Comparison of ENCODE assay signal across 9 mouse cellular contexts in genomic region chr9:66787821-66788220, GRCm38 (mm10). TPM values are rescaled to one million over a fixed set of nuclear protein-coding genes. Genes with fewer than 3 reads are reported as not detected.
DNase-seq lines count a peak whose midpoint lies in the region; ATAC-seq and TF ChIP-seq lines count a peak whose summit lies in the region.
"Had no signal": no experiment of that assay in that cellular context is flagged by ENCODE, and none has a peak within 500 bp of the region (broad histone marks: within the 10 kb centered on the region; RNA-seq: fewer than 3 reads in every experiment).

No protein-coding gene starts in this region.

- no peak overlapping the region for H3K27ac ChIP-seq in hindbrain, embryonic 11.5 days (ENCODE audit: low read depth, low read length)
- no peak overlapping the region for H3K27ac ChIP-seq in hindbrain, embryonic 12.5 days
- no peak overlapping the region for H3K27ac ChIP-seq in thymus, adult 2 months (ENCODE audit: control insufficient read depth, insufficient read depth, low read length)
- H3K27ac ChIP-seq: limb, embryonic 12.5 days had no signal

- H3K36me3 ChIP-seq in hindbrain, embryonic 11.5 days (ENCODE audit: control insufficient read depth, insufficient read depth, low read length), result 0 out of 2 replicates have a peak, but pooled peaks cover 2% of the 10 kb centered on the region
- H3K36me3 ChIP-seq in hindbrain, embryonic 12.5 days, result peaks cover 15% of the 10 kb centered on the region
- H3K36me3 ChIP-seq in thymus, adult 2 months (ENCODE audit: control insufficient read depth, insufficient read depth, low read length), result no peaks in the 10 kb centered on the region

- TF ChIP-seq CTCF in thymus, adult 2 months (IDR thresholded peaks at IDR 0.05; ENCODE audit: borderline replicate concordance, control insufficient read depth, extremely low read depth, insufficient read depth, low read length, poor library complexity), result no peak

- ATAC-seq in hindbrain, embryonic 11.5 days (ENCODE audit: low FRiP score), result no peak
- no peak for ATAC-seq in hindbrain, embryonic 12.5 days (ENCODE audit: low FRiP score)

- H3K27me3 ChIP-seq in hindbrain, embryonic 11.5 days (ENCODE audit: control insufficient read depth, insufficient read depth, low read length), result no peaks in the 10 kb centered on the region
- H3K27me3 ChIP-seq in hindbrain, embryonic 12.5 days, result no peaks in the 10 kb centered on the region
- no peaks in the 10 kb centered on the region for H3K27me3 ChIP-seq in thymus, adult 2 months (ENCODE audit: control insufficient read depth, insufficient read depth, low read length)
- H3K27me3 ChIP-seq: limb, embryonic 12.5 days had no signal

- no peak overlapping the region for H3K4me2 ChIP-seq in hindbrain, embryonic 11.5 days (replicated peaks; ENCODE audit: low read depth, low read length)
- no peak overlapping the region for H3K4me2 ChIP-seq in hindbrain, embryonic 12.5 days (replicated peaks)
- H3K4me2 ChIP-seq: limb, embryonic 12.5 days had no signal

- H3K9me3 ChIP-seq in hindbrain, embryonic 11.5 days (ENCODE audit: control insufficient read depth, low read length), result no peaks in the 10 kb centered on the region
- H3K9me3 ChIP-seq in hindbrain, embryonic 12.5 days (replicated peaks), result no peaks in the 10 kb centered on the region
- H3K9me3 ChIP-seq: limb, embryonic 12.5 days had no signal

- DNase-seq in hindbrain, embryonic 11.5 days (ENCODE audit: low spot score), result peak; percentile 55
- peak; percentile 16 for DNase-seq in thymus, adult 2 months
- DNase-seq in thymus, postnatal 4 days, result no peak
- peak; percentile 43 to 63 for DNase-seq in cerebellum, postnatal 14 days
- DNase-seq in telencephalon, adult 2 months (ENCODE audit: low read depth, low spot score), result peak; percentile 58
- DNase-seq in frontal cortex, postnatal 14 days (ENCODE audit: low spot score in 2 of 2), result no peak
- no peak for DNase-seq in left cerebral cortex, adult 11 months (ENCODE audit: low spot score)

- no peak overlapping the region for H3K4me3 ChIP-seq in hindbrain, embryonic 11.5 days (ENCODE audit: low read depth, low read length)
- no peak overlapping the region for H3K4me3 ChIP-seq in hindbrain, embryonic 12.5 days
- H3K4me3 ChIP-seq in thymus, adult 2 months (ENCODE audit: control insufficient read depth, insufficient read depth, low read length), result no peak overlapping the region
- H3K4me3 ChIP-seq: limb, embryonic 12.5 days had no signal

- no peaks in the 10 kb centered on the region for H3K4me1 ChIP-seq in hindbrain, embryonic 11.5 days (replicated peaks; ENCODE audit: control insufficient read depth, insufficient read depth, low read length)
- no peaks in the 10 kb centered on the region for H3K4me1 ChIP-seq in hindbrain, embryonic 12.5 days
- no peaks in the 10 kb centered on the region for H3K4me1 ChIP-seq in thymus, adult 2 months (replicated peaks; ENCODE audit: control insufficient read depth, insufficient read depth, low read length)
- H3K4me1 ChIP-seq: limb, embryonic 12.5 days had no signal

- TF ChIP-seq POLR2A in thymus, adult 2 months (IDR thresholded peaks at IDR 0.05; ENCODE audit: control insufficient read depth, extremely low read depth, insufficient read depth, low read length, poor library complexity), result no peak

- H3K9ac ChIP-seq in hindbrain, embryonic 11.5 days (ENCODE audit: low read depth, low read length), result no peak overlapping the region
- H3K9ac ChIP-seq in hindbrain, embryonic 12.5 days, result no peak overlapping the region
- H3K9ac ChIP-seq: limb, embryonic 12.5 days had no signal

- 16% methylated on average over 2 of the region's 2 CpGs for WGBS in hindbrain, embryonic 11.5 days
- 15% methylated on average over 2 of the region's 2 CpGs for WGBS in hindbrain, embryonic 12.5 days
- WGBS in thymus, adult 2 months, result 27% methylated on average over 2 of the region's 2 CpGs

RNA-seq across cellular contexts. Expression of gene Aph1b, which starts 7.5 kb away (rescaled TPM):
- polyA plus RNA-seq in hindbrain, embryonic 11.5 days (2014; fragmentation: Nextera tagmentation; extraction: Ambion mirVana), result 16.7 and 20.4 TPM in 2 replicates
- 19.6 and 20.5 TPM in 2 replicates for polyA plus RNA-seq in hindbrain, embryonic 12.5 days (2016; fragmentation: Nextera tagmentation; extraction: Ambion mirVana)
- 1.2 and 1.8 TPM in 2 replicates for polyA plus RNA-seq in thymus, adult 2 months (2012; rRNA removed)

RNA-seq across cellular contexts. Expression of gene Gm10647, which starts 9.0 kb away (rescaled TPM):
- 0.31 and 0.34 TPM in 2 replicates for polyA plus RNA-seq in hindbrain, embryonic 11.5 days (2014; fragmentation: Nextera tagmentation; extraction: Ambion mirVana)
- 0.29 and 0.49 TPM in 2 replicates for polyA plus RNA-seq in hindbrain, embryonic 12.5 days (2016; fragmentation: Nextera tagmentation; extraction: Ambion mirVana)
- polyA plus RNA-seq in thymus, adult 2 months (2012; rRNA removed), result 0.07 TPM in 1 of 2 replicates, not detected in the other

RNA-seq across cellular contexts. Expression of gene Aph1c, which starts 46.7 kb away (rescaled TPM):
- 1.1 and 2.9 TPM in 2 replicates for polyA plus RNA-seq in hindbrain, embryonic 11.5 days (2014; fragmentation: Nextera tagmentation; extraction: Ambion mirVana)
- 1.7 and 4.9 TPM in 2 replicates for polyA plus RNA-seq in hindbrain, embryonic 12.5 days (2016; fragmentation: Nextera tagmentation; extraction: Ambion mirVana)
- 1.1 and 1.5 TPM in 2 replicates for polyA plus RNA-seq in thymus, adult 2 months (2012; rRNA removed)

Comparison
In these comparisons a context has a peak if more than half of its experiments do, and no peak if none do; other contexts are left out.
1. DNase-seq: peak in hindbrain, embryonic 11.5 days (single experiment), thymus, adult 2 months (single experiment), cerebellum, postnatal 14 days (2 of 2) and telencephalon, adult 2 months (single experiment); none in thymus, postnatal 4 days (single experiment), frontal cortex, postnatal 14 days (0 of 2) and left cerebral cortex, adult 11 months (single experiment).